Mouse (Mus musculus): ENCODE measurements around the gene Mrps15. TPM values are rescaled to one million over a fixed set of nuclear protein-coding genes. Genes with fewer than 3 reads are reported as not detected.

The Mrps15 gene
- polyA plus RNA-seq, 1 experiment from 2014 or later, result 132 TPM

DNA sequence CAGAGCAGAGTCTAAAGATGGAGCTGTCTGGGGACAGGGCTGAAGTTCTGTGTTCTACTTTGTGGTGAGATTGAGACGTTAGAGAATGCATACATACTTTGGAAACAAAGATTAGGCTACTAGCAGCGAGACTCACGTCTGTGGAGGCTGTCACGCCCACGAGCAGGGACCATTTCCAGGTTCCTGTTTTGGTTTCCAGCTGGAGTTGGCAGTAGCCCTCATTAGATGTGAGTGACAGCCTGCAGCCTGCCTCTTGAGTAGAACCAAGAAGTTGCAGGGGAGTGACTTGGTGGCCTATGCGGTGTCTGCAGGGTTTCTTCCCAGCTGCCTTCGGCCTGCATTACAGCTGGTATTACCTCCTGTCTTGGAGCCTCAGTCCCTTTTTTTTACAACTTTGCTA, 4.9 kb downstream of the Mrps15 start:
- no peak overlapping the region for H3K9ac ChIP-seq
- no peak overlapping the region for H3K27ac ChIP-seq
- peaks cover 15% of the 10 kb centered on the region for H3K4me1 ChIP-seq
- H3K4me2 ChIP-seq, result no peak overlapping the region
- WGBS, result 92% methylated on average over 7 of the region's 7 CpGs
- peaks cover 61% of the 10 kb centered on the region for H3K36me3 ChIP-seq (replicated peaks)
- H3K9me3 ChIP-seq, result no peaks in the 10 kb centered on the region
- H3K27me3 ChIP-seq, result no peaks in the 10 kb centered on the region
- H3K4me3 ChIP-seq (replicated peaks), result no peak overlapping the region
- no peak for ATAC-seq (ENCODE audit: low FRiP score)

DNA sequence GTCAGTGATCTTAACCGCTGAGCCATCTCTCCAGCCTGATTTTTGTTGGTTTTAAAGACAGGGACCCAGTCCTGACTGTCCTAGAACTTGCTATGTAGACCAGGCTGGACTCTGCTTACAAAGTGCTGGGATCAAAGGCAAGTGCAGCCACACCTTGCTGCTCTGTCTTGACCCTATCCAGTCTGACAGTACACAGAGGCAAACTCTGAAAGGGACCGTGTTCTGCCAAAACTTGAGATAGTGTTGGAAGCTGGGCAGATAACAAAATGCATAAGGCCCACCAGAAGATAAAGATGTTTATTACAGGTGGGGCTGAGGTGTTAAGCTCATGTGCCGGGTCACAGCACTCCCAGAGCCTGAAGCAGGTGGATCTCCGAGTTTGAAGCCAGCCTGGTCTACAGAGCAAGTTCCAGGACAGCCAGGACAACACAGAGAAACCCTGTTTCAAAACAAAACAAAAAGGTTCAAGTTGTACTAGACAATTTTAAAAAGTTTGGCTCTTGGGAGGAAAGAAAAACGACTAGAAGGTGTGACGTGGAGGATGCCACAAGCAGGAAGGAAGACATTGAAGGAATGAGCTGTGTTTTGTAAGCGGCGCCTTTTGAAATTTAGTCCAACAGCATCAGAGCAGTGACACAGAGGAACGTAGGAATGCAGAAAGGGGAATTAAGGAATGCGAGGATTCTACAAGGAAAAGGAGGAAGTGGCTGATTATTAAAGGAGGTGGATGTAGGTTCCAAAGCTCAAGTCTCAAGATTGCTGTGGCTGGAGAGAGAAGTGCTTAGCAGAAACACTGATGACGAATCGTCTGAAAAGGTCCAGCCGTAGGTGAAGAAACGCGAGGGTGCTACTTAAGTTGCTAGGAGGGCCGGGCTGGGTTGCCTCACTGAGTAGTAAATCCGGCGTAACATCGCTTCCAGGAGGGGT, 10.7 kb downstream of the Mrps15 start:
- Histone ChIP-seq H3K36me3 (replicated peaks) (peaks cover 34% of the 10 kb centered on the region), H3K4me3 (replicated peaks) (peak overlapping the region; percentile 66), H3K27ac (no peak overlapping the region), H3K4me2 (peak overlapping the region; percentile 82), H3K4me1 (peaks cover 19% of the 10 kb centered on the region), H3K27me3 (no peaks in the 10 kb centered on the region), H3K9me3 (no peaks in the 10 kb centered on the region), H3K9ac (peak overlapping the region; percentile 56)
- no peak for ATAC-seq (ENCODE audit: low FRiP score)
- WGBS, result 16% methylated on average over 19 of the region's 19 CpGs

DNA sequence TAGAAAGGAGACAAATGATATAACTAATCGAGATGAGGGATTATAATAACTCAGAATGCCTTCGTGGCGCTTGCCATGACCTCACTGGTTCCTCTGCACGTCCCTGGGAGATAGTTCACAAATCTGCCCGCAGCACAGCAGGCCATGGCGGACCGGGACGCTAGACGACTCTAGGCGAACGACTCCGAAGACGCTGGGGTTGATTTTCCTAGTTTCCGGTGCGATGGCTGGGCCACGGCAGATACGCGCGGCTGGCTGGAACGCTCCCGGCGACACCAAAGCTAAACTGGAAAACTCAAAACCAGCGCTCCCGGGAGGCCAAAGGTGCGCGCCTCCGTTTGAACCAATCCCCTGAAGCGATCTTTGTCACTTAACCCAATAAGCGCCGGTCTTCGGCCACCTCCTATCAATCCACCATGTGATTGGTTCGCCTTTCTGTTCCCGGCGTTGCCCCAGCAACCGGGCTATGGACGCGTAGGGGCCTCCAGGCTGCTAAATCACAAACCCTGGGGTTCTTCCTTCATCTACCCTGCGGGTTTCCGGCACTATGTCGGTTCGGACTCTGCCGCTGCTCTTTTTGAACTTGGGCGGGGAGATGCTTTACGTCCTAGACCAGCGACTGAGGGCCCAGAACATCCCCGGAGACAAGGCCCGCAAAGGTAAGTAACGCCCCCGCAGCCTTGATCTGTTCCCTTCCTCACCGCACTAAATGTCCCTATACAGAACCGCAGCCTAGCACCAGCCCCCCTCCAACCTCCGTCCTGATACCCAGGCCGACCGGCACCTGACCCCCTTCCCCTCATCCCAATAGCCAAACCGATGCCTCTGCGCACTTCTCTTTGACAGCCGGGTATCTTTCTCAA, 11.6 kb downstream of the Mrps15 start, which contains the start of gene Oscp1:
Gene Oscp1, plus strand, starts transcription at position 432 of the 863 bp plus-strand sequence.
- H3K36me3 ChIP-seq (replicated peaks), result peaks cover 29% of the 10 kb centered on the region
- peak within 1 kb of the TSS; percentile 72 for H3K9ac ChIP-seq
- under 1% methylated on average over 57 of the region's 57 CpGs for WGBS
- peak within 1 kb of the TSS; percentile 82 for H3K4me2 ChIP-seq
- no peaks in the 10 kb centered on the region for H3K27me3 ChIP-seq
- peak; percentile 100 for ATAC-seq (ENCODE audit: low FRiP score)
- peak within 1 kb of the TSS; percentile 61 for H3K27ac ChIP-seq
- no peaks in the 10 kb centered on the region for H3K9me3 ChIP-seq
- H3K4me1 ChIP-seq, result peaks cover 19% of the 10 kb centered on the region
- peak within 1 kb of the TSS; percentile 66 for H3K4me3 ChIP-seq (replicated peaks)

DNA sequence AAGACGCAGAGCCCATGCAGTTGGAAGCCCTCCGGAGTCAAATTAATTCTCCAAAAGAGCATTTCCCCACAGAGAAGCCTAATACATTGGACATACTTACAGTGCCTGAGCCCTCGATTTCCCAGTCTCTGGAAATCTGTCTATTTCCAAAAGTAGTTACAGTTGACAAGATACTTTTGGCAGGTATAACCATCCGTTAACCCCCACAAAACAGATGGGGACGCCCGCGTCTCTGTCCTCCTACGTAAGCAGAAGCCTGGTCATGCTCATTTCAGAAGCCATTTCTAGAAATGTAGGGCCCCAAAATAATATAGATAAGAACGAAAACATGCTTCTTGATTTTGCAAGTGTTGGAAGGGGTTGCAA, 12.3 kb downstream of the Mrps15 start:
- Histone ChIP-seq H3K36me3 (replicated peaks) (peaks cover 24% of the 10 kb centered on the region), H3K27ac (no peak overlapping the region), H3K4me1 (peaks cover 19% of the 10 kb centered on the region), H3K27me3 (no peaks in the 10 kb centered on the region), H3K4me3 (replicated peaks) (peak overlapping the region; percentile 66), H3K9ac (peak overlapping the region; percentile 72), H3K4me2 (peak overlapping the region; percentile 82), H3K9me3 (no peaks in the 10 kb centered on the region)
- no peak for ATAC-seq (ENCODE audit: low FRiP score)
- WGBS, result 41% methylated on average over 9 of the region's 9 CpGs

DNA sequence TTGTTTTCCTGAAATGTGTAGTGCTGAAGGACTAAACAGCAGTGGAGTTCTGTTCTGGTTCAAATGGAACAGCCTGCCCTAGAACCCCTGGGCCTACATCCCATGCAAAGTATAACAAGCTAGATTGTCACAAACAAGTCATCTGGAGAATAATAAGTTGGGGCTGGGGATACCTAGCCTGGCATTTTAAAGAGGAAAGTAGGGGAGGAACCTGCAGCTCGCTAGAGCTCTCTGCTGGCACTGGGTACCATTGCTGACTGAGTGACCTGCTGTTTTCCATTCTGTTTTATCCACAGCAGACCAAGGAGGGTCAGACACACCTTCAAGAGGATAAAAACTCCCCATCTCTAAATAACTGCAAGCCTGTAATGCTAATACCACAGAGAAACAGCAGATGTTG, 16.1 kb downstream of the Mrps15 start:
- Histone ChIP-seq H3K27ac (no peak overlapping the region), H3K27me3 (no peaks in the 10 kb centered on the region), H3K4me3 (replicated peaks) (no peak overlapping the region), H3K9ac (no peak overlapping the region), H3K36me3 (replicated peaks) (0 out of 2 replicates have a peak, but pooled peaks cover 3% of the 10 kb centered on the region), H3K4me2 (no peak overlapping the region), H3K4me1 (peaks cover 11% of the 10 kb centered on the region), H3K9me3 (no peaks in the 10 kb centered on the region)
- ATAC-seq (ENCODE audit: low FRiP score), result no peak
- 56% methylated on average over 1 of the region's 1 CpGs for WGBS

DNA sequence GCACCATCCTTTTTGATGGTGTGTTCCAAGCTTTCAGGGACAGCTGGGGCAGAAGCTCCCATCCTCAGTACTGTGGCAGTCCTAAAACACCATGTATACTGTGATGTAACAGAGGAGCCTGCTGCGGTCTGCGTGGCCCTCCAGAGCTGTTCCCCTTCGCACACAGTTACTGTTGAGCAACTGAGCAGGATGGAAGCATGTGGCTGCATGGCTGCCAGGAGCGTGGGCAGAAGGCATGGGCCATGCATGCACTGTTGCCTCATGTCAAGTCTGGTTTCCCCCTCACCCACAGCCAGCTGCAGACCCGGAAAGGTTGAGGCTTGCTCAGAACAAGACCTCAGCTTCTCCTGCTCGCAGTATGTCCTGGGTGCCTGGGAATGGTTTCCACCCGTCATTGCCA, 18.5 kb downstream of the Mrps15 start:
- Histone ChIP-seq H3K36me3 (replicated peaks) (0 out of 2 replicates have a peak, but pooled peaks cover 3% of the 10 kb centered on the region), H3K4me1 (no peaks in the 10 kb centered on the region), H3K4me3 (replicated peaks) (no peak overlapping the region), H3K27me3 (no peaks in the 10 kb centered on the region), H3K27ac (no peak overlapping the region), H3K9ac (no peak overlapping the region), H3K4me2 (no peak overlapping the region), H3K9me3 (no peaks in the 10 kb centered on the region)
- WGBS, result 87% methylated on average over 7 of the region's 7 CpGs
- ATAC-seq (ENCODE audit: low FRiP score), result no peak

DNA sequence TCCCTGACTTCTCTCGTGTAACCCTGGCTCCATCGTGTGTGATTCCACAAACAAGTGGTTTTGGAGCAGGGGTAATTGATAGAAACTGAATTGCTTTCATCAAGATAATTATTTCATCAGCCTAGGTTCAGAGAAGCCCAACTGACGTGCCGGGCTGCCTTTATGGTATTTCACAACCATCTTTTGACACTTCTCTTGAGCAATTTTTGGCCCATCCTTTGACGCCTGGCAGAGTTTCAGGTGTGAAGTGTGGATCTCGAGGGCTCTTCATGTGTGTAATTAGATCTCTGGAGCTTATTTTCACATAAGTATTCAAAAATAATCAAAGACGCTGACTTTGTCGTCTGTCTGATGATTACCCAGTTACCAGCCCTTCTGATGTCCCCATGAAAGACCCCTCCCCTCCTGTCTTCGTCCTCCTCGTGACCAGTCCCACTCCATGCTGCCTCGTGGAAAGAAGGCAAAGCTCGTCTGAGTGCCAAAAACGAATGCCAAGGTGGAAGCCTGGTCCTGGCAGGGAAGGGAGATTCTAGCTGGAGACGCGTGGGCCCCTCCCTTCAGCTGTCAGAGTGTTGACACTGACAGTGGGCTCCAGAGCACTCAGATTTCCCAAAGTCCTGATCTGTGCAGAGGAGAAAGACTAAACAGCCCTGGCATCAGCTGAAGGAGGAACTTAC, 20.8 kb downstream of the Mrps15 start:
- no peak overlapping the region for H3K4me3 ChIP-seq (replicated peaks)
- no peaks in the 10 kb centered on the region for H3K4me1 ChIP-seq
- no peaks in the 10 kb centered on the region for H3K27me3 ChIP-seq
- 0 out of 2 replicates have a peak, but pooled peaks cover 3% of the 10 kb centered on the region for H3K36me3 ChIP-seq (replicated peaks)
- no peak overlapping the region for H3K4me2 ChIP-seq
- ATAC-seq (ENCODE audit: low FRiP score), result no peak
- H3K9ac ChIP-seq, result no peak overlapping the region
- 81% methylated on average over 15 of the region's 15 CpGs for WGBS
- no peak overlapping the region for H3K27ac ChIP-seq
- no peaks in the 10 kb centered on the region for H3K9me3 ChIP-seq

DNA sequence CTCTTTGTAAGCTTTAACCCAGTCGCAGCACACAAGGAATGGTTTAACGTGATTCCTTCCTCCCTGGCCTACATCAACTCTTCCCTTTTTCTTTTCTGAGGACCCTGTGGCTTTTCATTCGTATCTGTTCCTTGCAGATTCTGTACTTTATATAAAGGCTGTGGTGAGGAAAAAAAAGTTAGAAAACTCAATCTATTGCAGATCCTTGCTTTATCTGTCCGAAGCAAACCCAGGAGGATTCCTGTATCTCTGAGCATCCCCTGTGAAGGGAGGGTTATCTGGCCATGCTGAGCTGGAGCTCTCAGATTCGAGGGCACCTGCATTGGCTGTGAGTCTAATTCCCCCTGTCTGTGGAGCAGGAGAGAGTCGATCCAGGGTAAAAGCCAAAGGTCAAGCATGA, 22.1 kb downstream of the Mrps15 start:
- Histone ChIP-seq H3K9ac (no peak overlapping the region), H3K4me1 (no peaks in the 10 kb centered on the region), H3K4me3 (replicated peaks) (no peak overlapping the region), H3K36me3 (replicated peaks) (no peaks in the 10 kb centered on the region), H3K27me3 (no peaks in the 10 kb centered on the region), H3K9me3 (no peaks in the 10 kb centered on the region), H3K4me2 (no peak overlapping the region), H3K27ac (no peak overlapping the region)
- WGBS, result 87% methylated on average over 6 of the region's 6 CpGs
- ATAC-seq (ENCODE audit: low FRiP score), result no peak

DNA sequence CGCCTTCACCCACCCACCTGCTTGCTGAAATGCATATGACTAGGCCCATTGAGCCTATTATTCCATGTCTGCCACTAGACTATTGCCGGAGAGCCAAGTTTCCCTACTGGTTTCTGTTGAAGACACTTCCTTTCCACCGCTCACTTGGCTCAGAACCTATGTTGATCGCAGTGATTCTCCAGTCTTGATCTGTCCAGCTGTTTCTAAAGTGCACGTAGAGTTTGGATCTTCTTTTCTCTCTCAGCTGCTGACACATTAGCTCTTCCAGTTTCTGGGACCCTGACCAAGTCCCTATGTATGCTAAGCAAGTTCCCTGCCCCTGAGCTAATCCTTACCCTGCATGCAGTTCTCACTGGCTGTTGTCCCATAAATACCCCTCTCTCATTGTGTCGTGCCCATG, 31.1 kb downstream of the Mrps15 start:
- H3K9ac ChIP-seq, result no peak overlapping the region
- H3K4me1 ChIP-seq, result no peaks in the 10 kb centered on the region
- H3K4me3 ChIP-seq (replicated peaks), result no peak overlapping the region
- no peak overlapping the region for H3K27ac ChIP-seq
- H3K36me3 ChIP-seq (replicated peaks), result peaks cover 6% of the 10 kb centered on the region
- H3K9me3 ChIP-seq, result no peaks in the 10 kb centered on the region
- no peak for ATAC-seq (ENCODE audit: low FRiP score)
- 84% methylated on average over 6 of the region's 6 CpGs for WGBS
- H3K27me3 ChIP-seq, result no peaks in the 10 kb centered on the region
- no peak overlapping the region for H3K4me2 ChIP-seq

DNA sequence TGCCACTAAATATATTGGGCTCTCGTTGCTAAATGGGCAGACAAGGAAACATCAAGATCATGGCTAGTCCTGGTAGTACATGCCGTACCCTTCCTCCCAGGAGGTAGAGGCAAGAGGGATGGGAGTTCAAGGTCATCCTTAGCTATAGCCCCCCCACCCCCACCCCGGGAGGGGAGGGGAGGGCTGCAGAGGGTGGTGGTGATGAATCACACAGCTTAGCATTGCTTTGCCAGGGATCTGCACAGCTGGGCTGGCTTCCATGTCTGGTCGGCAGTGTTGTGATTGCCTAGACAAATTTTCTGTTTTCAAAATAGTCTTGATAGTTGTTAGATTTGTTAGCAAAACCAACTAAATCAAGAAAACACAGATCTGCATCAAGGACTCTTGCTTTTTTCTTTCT, 32.5 kb downstream of the Mrps15 start:
- Histone ChIP-seq H3K27me3 (no peaks in the 10 kb centered on the region), H3K27ac (no peak overlapping the region), H3K9me3 (no peaks in the 10 kb centered on the region), H3K9ac (no peak overlapping the region), H3K4me3 (replicated peaks) (no peak overlapping the region), H3K4me1 (no peaks in the 10 kb centered on the region), H3K36me3 (replicated peaks) (peaks cover 16% of the 10 kb centered on the region), H3K4me2 (no peak overlapping the region)
- WGBS, result 91% methylated on average over 4 of the region's 4 CpGs
- no peak for ATAC-seq (ENCODE audit: low FRiP score)

DNA sequence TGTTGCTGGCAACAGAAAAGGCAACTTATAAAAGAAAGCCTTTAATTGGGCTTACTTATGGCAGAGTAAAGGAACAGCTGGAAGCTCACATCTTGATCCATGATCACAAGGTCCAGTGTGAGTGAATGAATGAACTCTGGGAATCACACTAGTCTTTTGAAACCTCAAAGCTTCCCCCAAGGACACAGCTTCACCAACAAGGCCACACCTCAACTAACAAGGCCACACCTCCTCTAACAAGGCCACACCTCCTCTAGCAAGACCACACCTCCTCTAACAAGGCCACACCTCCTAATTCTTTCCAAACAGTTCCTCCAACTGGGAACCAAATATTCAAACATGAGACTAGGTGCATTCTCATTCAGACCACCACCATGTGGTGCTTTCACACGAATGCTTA, 34.9 kb downstream of the Mrps15 start:
- ATAC-seq (ENCODE audit: low FRiP score), result no peak
- Histone ChIP-seq H3K4me3 (replicated peaks) (no peak overlapping the region), H3K4me2 (no peak overlapping the region), H3K9ac (no peak overlapping the region), H3K27ac (no peak overlapping the region), H3K4me1 (no peaks in the 10 kb centered on the region), H3K36me3 (replicated peaks) (peaks cover 16% of the 10 kb centered on the region), H3K9me3 (no peaks in the 10 kb centered on the region), H3K27me3 (no peaks in the 10 kb centered on the region)
- 96% methylated on average over 1 of the region's 1 CpGs for WGBS

DNA sequence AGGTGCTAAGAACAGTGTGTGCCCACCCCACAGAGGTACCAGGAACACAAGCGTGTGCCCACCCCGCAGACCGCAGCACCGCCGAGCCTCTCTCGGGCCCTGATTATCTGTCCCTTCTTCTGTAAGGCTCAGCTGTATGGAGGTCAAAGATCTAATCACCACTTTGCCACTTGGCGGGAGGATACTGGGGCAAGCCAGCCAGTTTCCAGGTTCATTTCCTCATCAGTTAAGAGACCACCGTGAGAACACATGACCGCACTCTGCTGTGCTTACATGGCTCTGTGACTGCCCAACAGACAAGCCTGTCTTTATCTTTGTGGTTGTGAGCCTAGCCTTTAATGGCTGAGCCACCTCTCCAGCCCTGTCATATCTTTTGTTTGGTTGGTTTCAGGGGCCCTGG, 36.3 kb downstream of the Mrps15 start:
- Histone ChIP-seq H3K9me3 (no peaks in the 10 kb centered on the region), H3K4me3 (replicated peaks) (no peak overlapping the region), H3K4me2 (no peak overlapping the region), H3K4me1 (no peaks in the 10 kb centered on the region), H3K9ac (no peak overlapping the region), H3K27me3 (no peaks in the 10 kb centered on the region), H3K36me3 (replicated peaks) (peaks cover 18% of the 10 kb centered on the region), H3K27ac (no peak overlapping the region)
- no peak for ATAC-seq (ENCODE audit: low FRiP score)
- 98% methylated on average over 9 of the region's 9 CpGs for WGBS
